Mouse (Mus musculus) bone marrow macrophage, adult 2 months (primary cell): ENCODE results near the gene Ccdc126.

Experiments
- CTCF ChIP-seq: IDR thresholded peaks from 2 replicates; pipeline ENCODE4 v1.5.1; 2012; ENCODE audit warnings: low read depth, mild to moderate bottlenecking, low read length, moderate library complexity
- POLR2A ChIP-seq: IDR thresholded peaks from 2 replicates; pipeline ENCODE4 v1.6.1; 2012; ENCODE audit warnings: mild to moderate bottlenecking, low read depth, low read length, borderline replicate concordance

- TF ChIP-seq CTCF (no peak), POLR2A (no peak)
Measured at GRCm38 (mm10) chr6:49280942-49281341, 38.1 kb upstream of the Ccdc126 start.
